Mouse (Mus musculus) layer of hippocampus, adult 9-10 months (tissue): ENCODE data around the gene Gfy.
"Not testable (repeated sequence)": the region's sequence is repeated elsewhere in the genome, so short reads cannot be mapped to it uniquely, and the experiment has no call there.

Experiments used
- DNase-seq: peaks from one replicate; pipeline ENCODE4 v3.0.0; 2022; ENCODE audit warnings: low spot score

Gene Gfy

DNA sequence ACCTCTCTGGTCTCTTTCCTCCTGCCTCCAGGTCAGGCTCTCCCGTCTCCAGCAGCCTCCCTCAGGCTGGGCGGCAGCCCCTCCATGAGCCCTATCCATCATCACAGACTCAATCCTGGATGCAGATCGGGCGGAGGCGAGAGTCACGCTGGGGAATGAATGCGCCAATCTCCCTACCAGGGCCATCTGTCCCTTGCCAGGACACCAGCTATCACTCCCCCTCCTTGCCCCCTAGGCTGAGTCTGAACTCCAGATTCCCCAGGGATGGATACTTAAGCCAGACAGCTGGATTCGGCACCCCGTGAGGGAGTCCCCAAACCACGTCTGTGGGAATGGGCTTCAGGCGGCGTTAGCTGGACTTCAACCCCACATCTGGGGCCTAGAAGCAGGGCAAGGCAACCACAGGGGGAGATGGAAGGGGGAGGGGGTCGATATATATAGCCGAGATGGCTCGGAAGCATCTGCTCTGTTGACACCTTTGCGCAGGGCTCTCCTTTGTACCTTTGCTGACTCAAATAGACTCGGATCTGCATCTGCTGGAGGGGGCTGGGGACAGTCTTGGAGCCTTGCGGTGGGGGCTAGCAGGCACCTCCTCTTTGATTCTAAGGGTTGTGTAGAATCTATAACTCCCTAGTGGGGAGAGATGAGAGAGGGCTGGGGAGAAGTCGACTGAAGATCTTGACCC lies 11.5 kb downstream of the Gfy start:
- DNase-seq: no peak

DNA sequence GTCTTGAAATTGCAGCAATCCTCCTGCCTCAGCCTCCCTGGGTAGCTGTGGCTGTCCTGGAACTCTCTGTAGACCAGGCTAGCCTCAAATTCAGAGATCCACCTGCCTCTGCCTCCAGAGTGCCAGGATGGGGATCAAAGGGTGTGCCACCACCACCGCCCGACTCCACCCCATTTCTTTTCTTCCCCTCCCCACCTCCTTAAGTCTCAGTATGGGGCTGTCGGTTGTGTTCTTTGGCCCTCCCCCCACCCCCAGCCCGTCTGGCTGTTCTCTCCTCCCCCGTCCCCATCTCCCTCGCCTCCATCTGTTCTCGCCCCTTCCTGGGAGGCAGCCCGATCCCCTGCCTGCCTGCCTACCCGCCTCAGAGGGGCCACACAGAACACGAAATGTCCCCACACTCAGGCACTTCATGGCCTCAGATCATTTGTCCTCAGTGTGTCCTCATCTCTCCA lies 12.4 kb downstream of the Gfy start:
- DNase-seq: no peak

DNA sequence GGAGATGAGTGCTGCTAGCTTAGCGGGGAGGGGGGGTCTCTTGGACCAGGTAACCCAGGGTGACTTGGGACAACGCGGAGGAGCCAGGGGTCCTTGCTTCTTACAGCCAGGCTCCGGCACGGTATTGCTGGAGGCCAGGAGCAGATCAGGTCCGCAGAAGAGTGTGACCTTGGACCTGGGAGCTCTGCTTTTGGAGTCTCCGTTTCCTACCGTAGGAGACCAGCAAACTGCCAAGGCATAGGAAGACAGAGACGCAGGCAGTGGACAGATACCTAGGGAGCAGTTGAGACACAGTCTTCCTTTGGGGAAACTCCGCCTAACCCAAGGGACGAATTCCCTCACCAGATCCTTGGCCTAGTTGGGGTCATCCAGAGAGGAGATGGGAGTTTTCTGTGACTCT lies 13.7 kb downstream of the Gfy start:
- DNase-seq: no peak

DNA sequence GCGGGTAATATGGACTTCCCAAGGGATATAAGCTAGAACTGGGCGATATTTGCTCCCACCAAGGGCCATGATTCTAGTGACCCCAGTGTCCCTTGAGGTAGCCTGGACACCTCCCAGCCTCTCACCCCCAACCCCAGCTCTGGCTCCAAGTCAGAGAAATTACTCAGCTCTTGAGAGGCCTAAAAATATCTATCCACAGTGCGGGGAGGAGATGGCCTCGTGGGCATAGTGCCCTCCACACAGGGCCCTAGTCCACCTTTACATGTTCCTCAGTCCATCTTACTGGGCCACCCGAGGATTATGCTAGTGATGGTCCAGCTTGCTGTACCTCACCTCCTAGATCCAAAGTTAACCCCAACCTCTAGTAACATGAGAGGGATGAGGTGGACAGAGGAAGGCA lies 14.5 kb downstream of the Gfy start:
- no peak for DNase-seq

DNA sequence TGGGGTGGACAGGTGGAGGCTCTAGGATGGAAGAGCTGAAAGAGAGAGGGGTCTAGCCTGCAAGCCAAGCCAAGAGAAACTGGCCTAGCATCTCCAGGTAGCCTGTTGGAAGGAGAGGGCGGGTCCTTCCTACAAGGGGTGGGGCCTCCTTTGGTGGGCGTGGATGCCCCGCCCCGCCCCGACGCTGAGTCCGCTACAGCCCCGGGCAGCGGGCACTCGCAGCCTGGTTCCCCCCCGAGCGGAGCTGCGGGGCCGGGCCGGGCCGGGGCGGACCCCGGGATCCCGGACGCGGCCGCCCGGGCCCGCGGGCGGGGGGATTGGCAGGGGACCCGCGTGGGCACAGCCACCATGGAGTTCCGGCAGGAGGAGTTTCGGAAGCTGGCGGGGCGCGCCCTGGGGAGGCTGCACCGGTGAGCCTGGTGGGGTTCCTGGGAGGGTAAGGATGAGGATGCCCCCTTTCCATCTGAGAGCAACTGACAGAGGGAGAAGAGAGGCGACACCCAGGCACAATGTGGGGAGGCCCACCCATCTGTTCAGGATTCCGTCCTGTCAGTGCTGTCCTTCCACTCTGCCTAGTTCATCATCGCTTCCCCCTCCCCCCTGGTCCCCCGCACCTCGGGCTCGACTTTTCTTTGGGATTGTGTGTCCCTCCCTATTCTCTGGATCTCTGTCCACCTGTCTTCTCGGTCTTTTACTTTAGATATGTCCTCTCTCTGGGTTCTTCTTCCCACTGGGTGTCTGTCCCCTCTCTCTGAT lies 15.5 kb downstream of the Gfy start, which contains the start of gene Slc17a7:
TSS of gene Slc17a7 (plus strand) at position 215 of the 756 bp plus-strand sequence.
- no peak for DNase-seq

DNA sequence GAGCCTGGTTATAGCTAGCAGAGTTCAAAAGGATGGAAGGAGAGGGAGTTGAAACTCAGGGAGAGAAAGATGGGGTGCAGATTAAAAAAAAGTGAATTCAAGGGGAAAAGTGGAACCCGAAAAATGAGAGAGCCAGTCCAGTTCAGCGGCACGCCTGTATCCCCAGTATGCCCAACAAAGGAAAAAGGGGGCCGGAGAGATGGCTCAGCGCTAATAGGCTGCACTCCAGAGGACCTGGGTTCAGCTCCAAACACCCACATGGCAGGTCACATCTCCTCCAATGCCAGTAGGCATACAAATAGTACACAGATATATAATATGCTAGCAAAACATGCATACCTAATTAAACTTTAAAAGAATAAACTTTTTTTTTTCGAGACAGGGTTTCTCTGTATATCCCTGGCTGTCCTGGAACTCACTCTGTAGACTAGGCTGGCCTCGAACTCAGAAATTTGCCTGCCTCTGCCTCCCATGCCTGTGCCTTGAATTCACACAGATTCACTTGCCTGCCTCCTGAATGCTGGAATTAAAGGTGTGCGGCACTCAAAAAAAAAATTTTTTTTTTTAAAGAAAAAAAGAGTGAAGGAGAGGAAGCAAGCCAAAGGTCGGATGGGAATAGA lies 16.3 kb downstream of the Gfy start:
- DNase-seq: no peak

DNA sequence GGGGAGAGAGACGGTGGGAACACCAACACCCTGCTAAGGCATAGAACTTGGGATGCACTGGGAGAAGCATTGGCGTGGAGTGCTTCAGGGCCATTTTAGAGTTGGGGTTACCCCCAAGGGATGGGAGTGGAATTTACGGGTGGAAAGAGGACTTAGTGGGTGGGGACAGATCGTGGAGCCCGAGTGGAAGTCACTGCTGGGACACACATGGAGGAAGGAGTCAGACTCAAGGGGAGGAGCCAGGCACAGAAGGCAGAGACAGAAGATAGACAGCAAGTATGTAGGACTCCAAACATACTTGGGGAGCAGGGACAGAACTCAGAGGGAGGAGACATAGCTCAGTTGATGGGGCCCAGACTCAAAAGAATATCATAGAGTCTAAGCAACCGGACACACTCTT lies 16.8 kb downstream of the Gfy start:
- no peak for DNase-seq

DNA sequence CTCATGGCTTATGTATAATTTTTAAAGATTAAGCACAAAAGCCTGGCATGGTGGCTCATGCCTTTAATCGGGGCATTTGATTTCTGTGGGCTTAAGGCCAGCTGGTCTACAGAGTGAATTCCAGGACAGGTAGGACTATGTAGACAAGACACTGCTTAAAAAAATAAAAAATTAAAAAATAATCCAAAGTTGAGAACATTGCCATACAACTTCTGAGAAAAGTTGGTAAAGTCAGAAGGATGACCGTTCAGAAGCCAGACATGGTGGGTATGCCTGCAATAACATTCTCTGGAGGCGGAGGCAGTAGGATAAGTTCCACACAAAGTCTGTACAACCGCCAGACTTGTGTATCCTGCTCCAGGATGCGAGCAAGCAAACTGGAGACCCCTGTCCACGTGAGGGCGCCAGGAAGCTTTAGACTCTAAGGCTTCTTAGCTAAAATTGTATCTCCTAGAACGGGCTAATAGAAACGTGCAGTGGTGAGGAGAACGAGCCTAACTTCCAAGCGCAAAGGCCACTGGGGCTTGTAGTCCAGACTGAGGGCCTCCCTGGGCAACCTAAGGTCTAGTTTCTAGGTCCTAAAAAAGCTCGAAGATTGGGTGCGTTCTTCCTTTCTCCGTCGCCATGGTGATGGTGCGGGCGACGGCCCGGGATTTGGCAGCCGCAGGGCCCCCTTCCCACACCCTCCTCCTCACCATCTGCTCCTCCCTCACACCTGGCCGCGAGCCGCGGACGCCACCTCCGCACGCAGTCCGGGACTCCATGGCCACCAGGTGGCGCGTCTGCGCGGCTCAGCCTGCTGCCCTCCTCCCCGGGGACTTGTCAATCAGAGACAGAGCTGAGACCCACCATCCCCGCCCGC lies 17.5 kb downstream of the Gfy start:
- DNase-seq: peak; percentile 86

DNA sequence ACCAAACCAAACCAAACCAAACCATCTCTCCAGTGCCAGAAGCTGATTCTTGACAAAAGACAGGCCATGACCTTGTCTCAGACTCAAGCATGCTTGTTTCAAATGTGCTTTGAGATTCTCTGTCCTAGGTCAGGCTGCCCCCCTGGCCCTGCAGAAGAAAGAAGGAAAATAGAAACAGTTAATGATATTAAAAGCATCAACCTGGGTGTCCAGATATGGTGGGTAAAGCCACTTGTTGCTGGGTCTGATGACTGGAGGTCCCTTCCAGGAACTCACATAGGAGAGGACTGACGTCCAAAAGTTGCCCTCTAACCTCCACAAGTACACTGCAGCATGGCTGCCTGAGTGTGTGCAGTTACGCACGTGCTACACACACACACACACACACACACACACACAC lies 18.5 kb downstream of the Gfy start:
- DNase-seq: no peak

DNA sequence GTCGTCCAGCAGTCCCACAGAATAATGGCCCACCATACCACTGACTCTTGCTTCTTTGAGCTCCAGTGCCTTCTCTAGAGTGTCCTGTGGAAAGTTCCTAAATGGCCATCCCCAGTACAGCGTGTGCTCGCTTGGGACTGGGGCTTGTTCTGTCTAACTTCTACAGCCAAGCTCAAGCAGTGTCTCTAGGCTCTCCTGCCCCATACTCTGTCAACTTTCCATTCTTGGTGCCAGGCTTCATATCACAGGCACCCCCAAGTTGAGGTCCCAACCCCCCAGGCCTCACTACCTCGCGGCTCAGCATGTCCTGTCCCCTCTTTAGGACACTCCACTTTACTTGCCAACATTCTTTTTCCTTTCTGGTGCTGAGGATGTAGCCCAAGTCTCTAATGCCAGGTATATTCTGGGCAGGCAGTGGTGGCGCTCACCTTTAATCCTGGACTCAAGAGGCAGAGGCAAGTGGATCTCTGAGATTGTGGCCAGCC lies 19.0 kb downstream of the Gfy start:
- DNase-seq: no peak

DNA sequence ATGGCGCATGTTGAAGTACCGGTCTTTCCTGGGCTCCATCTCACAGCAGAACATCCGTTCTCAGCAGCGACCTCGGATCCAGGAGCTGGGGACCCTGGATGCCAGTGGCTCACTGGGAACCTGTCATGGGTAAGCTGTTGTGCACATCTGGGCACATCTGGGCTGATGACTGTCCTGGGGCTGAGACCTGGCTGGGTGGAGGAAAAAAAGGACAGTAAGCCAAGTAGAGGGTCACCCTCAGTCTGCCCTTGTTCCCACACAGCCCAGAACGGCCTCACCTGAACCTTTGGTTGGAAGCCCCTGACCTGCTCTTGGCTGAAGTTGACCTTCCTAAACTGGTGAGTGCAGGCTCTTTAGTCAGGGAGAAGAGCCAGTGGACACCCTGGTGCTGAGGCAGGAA lies 20.4 kb downstream of the Gfy start:
- no peak for DNase-seq

DNA sequence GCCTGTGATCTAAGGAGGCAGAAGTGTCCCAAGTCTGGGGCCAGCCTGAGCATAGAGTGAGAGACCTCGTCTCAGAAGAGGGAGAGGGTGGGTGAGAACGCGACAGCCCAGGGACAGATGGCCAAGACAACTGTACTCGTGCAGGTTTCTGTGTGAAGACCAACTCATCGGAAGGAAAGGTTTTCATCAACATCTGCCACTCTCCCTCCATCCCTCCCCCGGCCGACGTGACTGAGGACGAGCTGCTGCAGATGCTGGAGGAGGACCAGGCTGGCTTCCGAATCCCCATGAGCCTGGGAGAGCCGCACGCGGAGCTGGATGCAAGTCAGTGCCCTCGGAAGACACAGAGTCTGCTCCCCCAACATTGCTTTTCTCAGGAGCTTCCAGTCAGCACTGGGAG lies 21.9 kb downstream of the Gfy start:
- no peak for DNase-seq

DNA sequence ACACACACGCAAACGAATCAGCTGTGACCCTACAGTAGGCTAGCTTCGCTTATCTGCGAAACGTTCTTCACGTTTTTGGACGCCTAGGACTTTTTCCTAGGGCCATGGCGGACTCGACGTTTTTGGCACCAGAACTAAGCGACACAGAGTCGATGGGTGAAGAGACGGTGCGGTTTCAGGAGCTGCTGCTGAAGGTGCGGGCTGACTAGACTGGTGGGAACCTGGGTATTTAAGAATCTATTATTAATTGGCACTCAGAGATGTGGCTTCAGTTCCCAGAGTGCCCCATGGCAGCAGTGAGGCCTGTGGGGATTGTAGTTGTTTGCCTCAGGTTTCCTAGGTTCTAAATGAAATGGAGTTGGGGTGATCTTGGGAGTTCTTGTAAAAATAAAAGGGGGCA lies 23.2 kb downstream of the Gfy start:
- no peak for DNase-seq

DNA sequence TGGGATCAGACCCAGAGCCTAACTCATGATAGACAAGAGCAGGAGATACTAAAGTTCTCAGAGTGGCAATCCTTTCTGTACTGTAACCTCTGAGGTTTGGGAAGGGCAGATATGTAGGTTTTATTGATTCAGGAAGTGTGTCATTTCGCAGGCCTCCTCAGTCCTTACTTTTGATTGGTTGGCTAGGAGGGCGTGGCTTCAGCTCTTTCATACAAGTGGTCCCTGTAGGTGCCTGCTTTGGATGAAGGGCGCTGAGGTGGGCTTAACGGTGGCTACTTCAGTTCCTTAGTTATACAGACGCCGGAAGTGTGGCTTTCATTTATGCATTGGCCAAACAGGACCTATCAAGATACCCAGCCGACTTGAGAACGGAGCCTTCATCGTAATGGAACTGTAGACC lies 23.8 kb downstream of the Gfy start:
- DNase-seq: no peak

DNA sequence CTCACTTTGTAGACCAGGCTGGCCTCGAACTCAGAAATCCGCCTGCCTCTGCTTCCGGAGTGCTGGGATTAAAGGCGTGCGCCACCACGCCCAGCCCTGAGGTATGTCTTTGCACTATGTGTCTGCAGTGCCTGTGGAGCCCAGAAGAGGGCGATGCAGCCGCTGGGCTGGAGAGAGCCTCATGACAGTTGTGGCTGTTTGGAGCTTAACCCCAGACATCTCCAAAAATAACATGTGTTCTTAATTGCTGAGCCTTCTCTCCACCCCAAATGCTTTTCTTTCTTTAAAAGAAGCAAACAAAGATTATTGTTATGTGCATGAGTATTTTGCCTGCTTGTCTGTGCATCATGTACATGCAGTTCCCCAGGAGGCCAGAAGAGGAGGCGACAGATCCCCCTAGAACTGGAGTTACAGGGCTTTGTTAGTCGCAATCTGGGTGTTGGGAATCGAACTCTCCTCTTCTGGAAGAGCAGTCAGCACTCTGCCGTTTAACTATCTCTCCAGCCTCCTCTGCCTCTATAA lies 24.3 kb downstream of the Gfy start:
- no peak for DNase-seq

DNA sequence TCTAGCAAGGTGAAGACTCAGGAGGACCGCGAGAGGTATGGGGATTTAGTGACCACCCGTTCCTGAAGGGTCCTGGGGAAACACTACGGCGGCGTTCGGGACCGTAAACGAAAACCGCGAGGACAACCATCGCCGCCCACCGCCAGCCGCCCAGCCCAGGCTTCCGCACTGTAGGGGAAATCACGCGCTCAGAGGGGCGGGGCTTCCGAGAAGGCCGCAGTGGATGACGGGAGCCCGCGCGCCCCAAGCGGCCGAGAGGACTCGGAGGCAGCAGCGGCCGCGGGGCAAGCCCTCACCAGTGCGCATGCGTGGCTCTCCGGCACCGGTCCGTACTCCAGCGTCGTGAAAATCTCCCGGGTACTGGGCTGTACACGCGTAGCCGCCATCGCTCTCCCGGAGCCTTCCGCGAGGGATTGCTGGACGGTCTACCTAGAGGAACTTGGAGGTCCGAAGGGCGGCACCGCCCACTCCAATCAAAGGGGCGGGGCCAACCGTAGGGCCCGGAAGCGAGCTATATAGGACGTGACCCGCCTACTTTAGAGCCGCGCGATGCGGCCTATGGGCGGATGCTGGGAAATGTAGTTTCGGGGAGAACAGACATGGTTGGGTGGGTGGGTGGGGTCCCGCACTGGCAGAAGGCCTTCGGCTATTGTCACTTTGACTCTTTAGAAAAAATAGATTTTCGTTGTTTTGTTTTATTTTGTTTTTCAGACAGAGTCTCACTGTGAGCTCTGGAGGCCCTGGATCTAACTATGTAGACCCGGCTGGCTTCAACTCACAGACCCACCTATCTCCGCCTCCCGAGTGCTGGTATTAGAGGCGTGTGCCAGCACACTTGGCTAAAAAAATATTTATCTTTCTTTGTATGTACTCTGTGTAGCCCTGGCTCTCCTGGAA lies 25.0 kb downstream of the Gfy start, which contains the start of the genes Pih1d1 and Aldh16a1:
TSS of gene Pih1d1 (plus strand) at position 208 of the 897 bp plus-strand sequence.
TSS of gene Aldh16a1 (minus strand) at position 489 of the 897 bp plus-strand sequence.
- peak; percentile 93 for DNase-seq

DNA sequence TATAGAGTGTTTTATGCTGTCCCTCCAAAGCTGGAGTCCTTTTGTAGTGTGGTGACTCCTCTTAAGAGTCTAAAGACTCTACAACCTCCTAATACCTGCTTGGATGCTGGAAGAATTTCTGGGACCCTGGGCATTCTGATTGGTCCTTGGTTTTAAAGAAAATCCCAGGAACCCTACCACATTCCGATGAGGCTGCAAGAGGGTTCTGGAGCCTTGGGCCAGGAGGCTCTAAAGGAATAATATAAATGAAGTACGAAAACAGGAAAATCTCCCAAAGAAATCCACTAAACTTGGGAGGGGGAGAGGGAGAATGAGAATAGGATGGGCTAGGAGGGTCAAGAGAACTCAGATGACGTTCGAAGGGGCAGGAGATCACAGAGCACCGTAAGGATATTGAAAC lies 25.8 kb downstream of the Gfy start:
- no peak for DNase-seq

DNA sequence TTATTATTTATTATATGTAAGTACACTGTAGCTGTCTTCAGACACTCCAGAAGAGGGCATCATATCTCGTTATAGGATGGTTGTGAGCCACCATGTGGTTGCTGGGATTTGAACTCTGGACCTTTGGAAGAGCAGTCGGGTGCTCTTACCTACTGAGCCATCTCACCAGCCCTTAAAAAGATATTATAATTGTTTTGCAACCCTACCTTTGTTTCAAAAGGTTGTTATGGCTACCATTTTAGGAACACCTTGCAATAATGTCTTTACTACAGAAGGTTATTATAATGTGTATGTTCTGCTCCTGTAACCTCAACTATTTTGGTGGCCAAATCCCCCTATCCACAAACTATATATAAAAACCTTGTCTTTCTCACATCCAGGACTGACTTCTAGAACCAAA lies 26.3 kb downstream of the Gfy start:
- not testable (repeated sequence) for DNase-seq

DNA sequence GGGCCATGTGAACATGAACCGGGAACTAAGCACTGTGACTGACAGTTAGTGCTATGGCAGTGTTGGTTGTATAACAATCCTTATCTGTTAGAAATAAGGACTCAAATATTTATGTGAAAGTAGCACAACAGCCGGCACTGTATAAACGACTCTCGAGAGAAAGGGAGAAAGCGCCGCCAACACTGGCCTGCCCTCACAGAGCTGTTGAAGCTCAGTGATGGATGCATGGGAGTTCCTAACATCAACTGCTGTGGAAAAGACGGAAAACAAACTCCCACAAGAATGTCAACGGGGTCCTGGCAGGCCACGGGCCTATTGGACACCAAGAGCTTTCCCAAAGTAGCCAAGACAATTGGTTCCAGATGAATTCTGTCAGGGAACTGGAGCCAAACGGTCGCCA lies 28.1 kb downstream of the Gfy start:
- DNase-seq: no peak

DNA sequence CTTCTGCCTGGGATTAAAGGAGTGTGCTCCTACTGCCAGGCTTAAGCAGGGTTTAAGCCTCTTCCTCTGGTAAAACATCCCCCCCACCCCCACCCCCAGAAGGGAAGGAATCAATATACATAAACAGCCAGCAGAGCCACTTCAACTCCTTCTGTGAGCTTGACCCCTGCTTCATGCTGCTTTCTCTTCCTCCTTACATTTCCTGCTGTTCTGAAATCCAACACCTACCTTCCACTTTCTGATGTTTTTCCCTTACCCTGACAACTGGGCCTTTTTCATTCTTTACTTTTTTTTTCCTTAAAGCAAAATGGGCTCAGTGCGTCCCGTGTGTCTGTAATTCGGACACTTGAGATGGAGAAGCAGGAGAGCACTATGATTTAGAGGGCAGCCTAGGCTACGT lies 29.0 kb downstream of the Gfy start:
- no peak for DNase-seq

DNA sequence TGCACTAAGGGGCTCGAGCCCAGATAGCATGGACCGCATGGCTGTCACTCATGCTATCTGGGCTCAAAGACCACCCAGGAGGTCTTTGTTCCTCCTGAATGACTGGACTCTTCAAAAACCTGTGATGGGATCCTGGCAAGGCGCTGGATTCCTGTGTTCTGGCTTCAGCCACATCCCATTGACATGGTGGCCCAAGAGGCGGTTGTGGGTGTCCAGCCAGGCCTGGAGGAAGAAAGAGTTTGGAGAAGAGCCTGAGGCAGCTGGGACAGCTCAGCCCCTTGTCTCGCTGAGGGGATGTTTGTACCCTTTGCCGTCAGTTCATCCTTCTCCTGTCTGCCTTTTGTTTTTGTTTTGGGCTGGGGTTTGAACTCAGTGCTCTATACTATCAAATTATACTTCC lies 29.8 kb downstream of the Gfy start:
- no peak for DNase-seq
